Mouse (Mus musculus): Measurements from ENCODE around the gene Hba-a1. TPM values are rescaled to one million over a fixed set of nuclear protein-coding genes. Genes with fewer than 3 reads are reported as not detected.

The Hba-a1 gene
- total RNA-seq, 1 experiment from 2014 or later, result 14.3 TPM

- peak in 1 of 2 experiments; percentile 26; a peak in 1 of 4 replicates for ATAC-seq (replicated peaks in 1 of 2; ENCODE audit: insufficient read depth in 1 of 2, low FRiP score in 2 of 2, low TSS enrichment in 1 of 2, low read depth in 1 of 2, poor library complexity in 2 of 2, severe bottlenecking in 2 of 2)
These were observed 32.2 kb upstream of the Hba-a1 start for GRCm38 (mm10) chr11:32250880-32251763.

GRCm38 (mm10) chr11:32253121-32253520, 30.2 kb upstream of the Hba-a1 start:
- ATAC-seq (replicated peaks in 1 of 2; ENCODE audit: insufficient read depth in 1 of 2, low FRiP score in 2 of 2, low TSS enrichment in 1 of 2, low read depth in 1 of 2, poor library complexity in 2 of 2, severe bottlenecking in 2 of 2), result no peak

GRCm38 (mm10) chr11:32256146-32256545, 27.2 kb upstream of the Hba-a1 start:
- no peak for ATAC-seq (replicated peaks in 1 of 2; ENCODE audit: insufficient read depth in 1 of 2, low FRiP score in 2 of 2, low TSS enrichment in 1 of 2, low read depth in 1 of 2, poor library complexity in 2 of 2, severe bottlenecking in 2 of 2)

- no peak for ATAC-seq (replicated peaks in 1 of 2; ENCODE audit: insufficient read depth in 1 of 2, low FRiP score in 2 of 2, low TSS enrichment in 1 of 2, low read depth in 1 of 2, poor library complexity in 2 of 2, severe bottlenecking in 2 of 2)
These were observed 26.7 kb upstream of the Hba-a1 start for GRCm38 (mm10) chr11:32256566-32256965.

GRCm38 (mm10) chr11:32262674-32263415, 20.5 kb upstream of the Hba-a1 start:
- no peak for ATAC-seq (replicated peaks in 1 of 2; ENCODE audit: insufficient read depth in 1 of 2, low FRiP score in 2 of 2, low TSS enrichment in 1 of 2, low read depth in 1 of 2, poor library complexity in 2 of 2, severe bottlenecking in 2 of 2)

GRCm38 (mm10) chr11:32265117-32265738, 18.1 kb upstream of the Hba-a1 start:
- ATAC-seq (replicated peaks in 1 of 2; ENCODE audit: insufficient read depth in 1 of 2, low FRiP score in 2 of 2, low TSS enrichment in 1 of 2, low read depth in 1 of 2, poor library complexity in 2 of 2, severe bottlenecking in 2 of 2), result peak; percentile 75 to 82

GRCm38 (mm10) chr11:32266194-32266593, 17.1 kb upstream of the Hba-a1 start:
- no peak for ATAC-seq (replicated peaks in 1 of 2; ENCODE audit: insufficient read depth in 1 of 2, low FRiP score in 2 of 2, low TSS enrichment in 1 of 2, low read depth in 1 of 2, poor library complexity in 2 of 2, severe bottlenecking in 2 of 2)

- no peak for ATAC-seq (replicated peaks in 1 of 2; ENCODE audit: insufficient read depth in 1 of 2, low FRiP score in 2 of 2, low TSS enrichment in 1 of 2, low read depth in 1 of 2, poor library complexity in 2 of 2, severe bottlenecking in 2 of 2)
These were observed 16.5 kb upstream of the Hba-a1 start for GRCm38 (mm10) chr11:32266776-32267175.

GRCm38 (mm10) chr11:32267188-32267884, 16.0 kb upstream of the Hba-a1 start, which contains the start of gene Nprl3:
Nprl3 (minus strand) TSS chr11:32267707.
- peak; percentile 63 to 83 for ATAC-seq (replicated peaks in 1 of 2; ENCODE audit: insufficient read depth in 1 of 2, low FRiP score in 2 of 2, low TSS enrichment in 1 of 2, low read depth in 1 of 2, poor library complexity in 2 of 2, severe bottlenecking in 2 of 2)

- no peak for ATAC-seq (replicated peaks in 1 of 2; ENCODE audit: insufficient read depth in 1 of 2, low FRiP score in 2 of 2, low TSS enrichment in 1 of 2, low read depth in 1 of 2, poor library complexity in 2 of 2, severe bottlenecking in 2 of 2)
These were observed 15.3 kb upstream of the Hba-a1 start for GRCm38 (mm10) chr11:32267964-32268363.

GRCm38 (mm10) chr11:32268952-32269351, 14.4 kb upstream of the Hba-a1 start:
- no peak for ATAC-seq (replicated peaks in 1 of 2; ENCODE audit: insufficient read depth in 1 of 2, low FRiP score in 2 of 2, low TSS enrichment in 1 of 2, low read depth in 1 of 2, poor library complexity in 2 of 2, severe bottlenecking in 2 of 2)

- ATAC-seq (replicated peaks in 1 of 2; ENCODE audit: insufficient read depth in 1 of 2, low FRiP score in 2 of 2, low TSS enrichment in 1 of 2, low read depth in 1 of 2, poor library complexity in 2 of 2, severe bottlenecking in 2 of 2), result no peak
These were observed 12.1 kb upstream of the Hba-a1 start for GRCm38 (mm10) chr11:32271178-32271577.

GRCm38 (mm10) chr11:32276347-32276746, 7.0 kb upstream of the Hba-a1 start, which contains the start of gene Hba-x:
Hba-x (plus strand) TSS chr11:32276400.
- ATAC-seq (replicated peaks in 1 of 2; ENCODE audit: insufficient read depth in 1 of 2, low FRiP score in 2 of 2, low TSS enrichment in 1 of 2, low read depth in 1 of 2, poor library complexity in 2 of 2, severe bottlenecking in 2 of 2), result no peak

- ATAC-seq (replicated peaks in 1 of 2; ENCODE audit: insufficient read depth in 1 of 2, low FRiP score in 2 of 2, low TSS enrichment in 1 of 2, low read depth in 1 of 2, poor library complexity in 2 of 2, severe bottlenecking in 2 of 2), result no peak
These were observed 5.4 kb upstream of the Hba-a1 start for GRCm38 (mm10) chr11:32277736-32278457.

- no peak for ATAC-seq (replicated peaks in 1 of 2; ENCODE audit: insufficient read depth in 1 of 2, low FRiP score in 2 of 2, low TSS enrichment in 1 of 2, low read depth in 1 of 2, poor library complexity in 2 of 2, severe bottlenecking in 2 of 2)
These were observed 4.8 kb upstream of the Hba-a1 start for GRCm38 (mm10) chr11:32278458-32278957.

- ATAC-seq (replicated peaks in 1 of 2; ENCODE audit: insufficient read depth in 1 of 2, low FRiP score in 2 of 2, low TSS enrichment in 1 of 2, low read depth in 1 of 2, poor library complexity in 2 of 2, severe bottlenecking in 2 of 2), result no peak
These were observed 2.7 kb upstream of the Hba-a1 start for GRCm38 (mm10) chr11:32280646-32281045.
